Mouse (Mus musculus) CH12.LX (cell line): ENCODE data around the gene Camk2b.
"Not testable (repeated sequence)": the region's sequence is repeated elsewhere in the genome, so short reads cannot be mapped to it uniquely, and the experiment has no call there.

ENCODE experiments used
- CHD2 ChIP-seq: IDR thresholded peaks from 2 replicates; pipeline ENCODE4 v1.6.1; 2011; ENCODE audit warnings: low read length, improper control_type of control experiment
- MAX ChIP-seq: IDR thresholded peaks from 2 replicates; pipeline ENCODE4 v1.6.1; 2011; ENCODE audit warnings: low read length, improper control_type of control experiment
- POLR2A ChIP-seq: IDR thresholded peaks from 2 replicates; pipeline ENCODE4 v1.6.1; 2011; ENCODE audit warnings: low read depth, mild to moderate bottlenecking, improper control_type of control experiment, low read length
- POLR2AphosphoS2 ChIP-seq: IDR thresholded peaks from 2 replicates; pipeline ENCODE4 v1.6.1; 2011; ENCODE audit warnings: low read depth, low read length, improper control_type of control experiment
- RAD21 ChIP-seq: IDR thresholded peaks from 2 replicates; pipeline ENCODE4 v1.6.1; 2011; ENCODE audit warnings: low read depth, mild to moderate bottlenecking, low read length, improper control_type of control experiment, moderate library complexity
- USF1 ChIP-seq: IDR thresholded peaks from 2 replicates; pipeline ENCODE4 v1.6.1; 2014; ENCODE audit warnings: low read depth, mild to moderate bottlenecking, inconsistent platforms, low read length, improper control_type of control experiment

DNA sequence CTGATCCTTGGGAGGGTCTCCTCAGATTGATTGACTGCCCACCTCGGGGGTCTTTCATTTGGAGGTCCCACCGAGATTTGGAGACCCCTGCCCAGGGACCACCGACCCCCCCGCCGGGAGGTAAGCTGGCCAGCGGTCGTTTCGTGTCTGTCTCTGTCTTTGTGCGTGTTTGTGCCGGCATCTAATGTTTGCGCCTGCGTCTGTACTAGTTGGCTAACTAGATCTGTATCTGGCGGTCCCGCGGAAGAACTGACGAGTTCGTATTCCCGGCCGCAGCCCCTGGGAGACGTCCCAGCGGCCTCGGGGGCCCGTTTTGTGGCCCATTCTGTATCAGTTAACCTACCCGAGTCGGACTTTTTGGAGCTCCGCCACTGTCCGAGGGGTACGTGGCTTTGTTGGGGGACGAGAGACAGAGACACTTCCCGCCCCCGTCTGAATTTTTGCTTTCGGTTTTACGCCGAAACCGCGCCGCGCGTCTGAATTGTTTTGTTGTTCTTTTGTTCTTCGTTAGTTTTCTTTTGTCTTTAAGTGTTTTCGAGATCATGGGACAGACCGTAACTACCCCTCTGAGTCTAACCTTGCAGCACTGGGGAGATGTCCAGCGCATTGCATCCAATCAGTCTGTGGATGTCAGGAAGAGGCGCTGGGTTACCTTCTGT, 59.7 kb downstream of the Camk2b start:
- not testable (repeated sequence) for TF ChIP-seq CHD2, MAX, POLR2A, POLR2AphosphoS2, RAD21, USF1
